Mouse (Mus musculus): ENCODE measurements at regions not wholly inside any gene's neighbourhood (a gene's known extent, or its start where the extent isn't known, plus 50 kb on each side); places are given as distances from the start of the nearest gene placed in this dataset.

- Histone ChIP-seq H3K36me3 (ENCODE audit: control insufficient read depth, insufficient read depth, low read length, poor library complexity, severe bottlenecking) (no peaks in the 10 kb centered on the region), H3K27me3 (ENCODE audit: control insufficient read depth, insufficient read depth, low read length, poor library complexity, severe bottlenecking) (no peaks in the 10 kb centered on the region)
- DNase-seq (ENCODE audit: low read depth, low spot score), result no peak
These were observed 190.2 kb upstream of the Hnrnpa3 start for GRCm38 (mm10) chr2:75468851-75469250.

- no peaks in the 10 kb centered on the region for H3K36me3 ChIP-seq (ENCODE audit: control insufficient read depth, insufficient read depth, low read length, poor library complexity, severe bottlenecking)
- peak; percentile 62 for DNase-seq (ENCODE audit: low read depth, low spot score)
- H3K27me3 ChIP-seq (ENCODE audit: control insufficient read depth, insufficient read depth, low read length, poor library complexity, severe bottlenecking), result no peaks in the 10 kb centered on the region
These were observed 188.9 kb upstream of the Hnrnpa3 start for GRCm38 (mm10) chr2:75469958-75470687.

- DNase-seq (ENCODE audit: low read depth, low spot score), result no peak
- Histone ChIP-seq H3K36me3 (ENCODE audit: control insufficient read depth, insufficient read depth, low read length, poor library complexity, severe bottlenecking) (no peaks in the 10 kb centered on the region), H3K27me3 (ENCODE audit: control insufficient read depth, insufficient read depth, low read length, poor library complexity, severe bottlenecking) (no peaks in the 10 kb centered on the region)
These were observed 188.4 kb upstream of the Hnrnpa3 start for GRCm38 (mm10) chr2:75470688-75471054.

- DNase-seq (ENCODE audit: low read depth, low spot score), result no peak
- Histone ChIP-seq H3K27me3 (ENCODE audit: control insufficient read depth, insufficient read depth, low read length, poor library complexity, severe bottlenecking) (no peaks in the 10 kb centered on the region), H3K36me3 (ENCODE audit: control insufficient read depth, insufficient read depth, low read length, poor library complexity, severe bottlenecking) (no peaks in the 10 kb centered on the region)
These were observed 186.6 kb upstream of the Hnrnpa3 start for GRCm38 (mm10) chr2:75472489-75472888.

GRCm38 (mm10) chr2:75474509-75474908 lies 184.6 kb upstream of the Hnrnpa3 start:
- no peak for DNase-seq (ENCODE audit: low read depth, low spot score)
- Histone ChIP-seq H3K36me3 (ENCODE audit: control insufficient read depth, insufficient read depth, low read length, poor library complexity, severe bottlenecking) (no peaks in the 10 kb centered on the region), H3K27me3 (ENCODE audit: control insufficient read depth, insufficient read depth, low read length, poor library complexity, severe bottlenecking) (no peaks in the 10 kb centered on the region)

GRCm38 (mm10) chr2:75476350-75476749 lies 182.7 kb upstream of the Hnrnpa3 start:
- H3K27me3 ChIP-seq (ENCODE audit: control insufficient read depth, insufficient read depth, low read length, poor library complexity, severe bottlenecking), result no peaks in the 10 kb centered on the region
- no peak for DNase-seq (ENCODE audit: low read depth, low spot score)
- H3K36me3 ChIP-seq (ENCODE audit: control insufficient read depth, insufficient read depth, low read length, poor library complexity, severe bottlenecking), result no peaks in the 10 kb centered on the region

- H3K27me3 ChIP-seq (ENCODE audit: control insufficient read depth, insufficient read depth, low read length, poor library complexity, severe bottlenecking), result no peaks in the 10 kb centered on the region
- no peak for DNase-seq (ENCODE audit: low read depth, low spot score)
- H3K36me3 ChIP-seq (ENCODE audit: control insufficient read depth, insufficient read depth, low read length, poor library complexity, severe bottlenecking), result no peaks in the 10 kb centered on the region
These were observed 182.0 kb upstream of the Hnrnpa3 start for GRCm38 (mm10) chr2:75477076-75477475.

- H3K36me3 ChIP-seq (ENCODE audit: control insufficient read depth, insufficient read depth, low read length, poor library complexity, severe bottlenecking), result no peaks in the 10 kb centered on the region
- no peaks in the 10 kb centered on the region for H3K27me3 ChIP-seq (ENCODE audit: control insufficient read depth, insufficient read depth, low read length, poor library complexity, severe bottlenecking)
- no peak for DNase-seq (ENCODE audit: low read depth, low spot score)
These were observed 179.5 kb upstream of the Hnrnpa3 start for GRCm38 (mm10) chr2:75479546-75479945.

GRCm38 (mm10) chr2:75481863-75482262 lies 177.2 kb upstream of the Hnrnpa3 start:
- no peak for DNase-seq (ENCODE audit: low read depth, low spot score)
- H3K36me3 ChIP-seq (ENCODE audit: control insufficient read depth, insufficient read depth, low read length, poor library complexity, severe bottlenecking), result no peaks in the 10 kb centered on the region
- no peaks in the 10 kb centered on the region for H3K27me3 ChIP-seq (ENCODE audit: control insufficient read depth, insufficient read depth, low read length, poor library complexity, severe bottlenecking)

- no peaks in the 10 kb centered on the region for H3K36me3 ChIP-seq (ENCODE audit: control insufficient read depth, insufficient read depth, low read length, poor library complexity, severe bottlenecking)
- H3K27me3 ChIP-seq (ENCODE audit: control insufficient read depth, insufficient read depth, low read length, poor library complexity, severe bottlenecking), result no peaks in the 10 kb centered on the region
- DNase-seq (ENCODE audit: low read depth, low spot score), result no peak
These were observed 176.6 kb upstream of the Hnrnpa3 start for GRCm38 (mm10) chr2:75482484-75482883.

GRCm38 (mm10) chr2:75484951-75485350 lies 174.1 kb upstream of the Hnrnpa3 start:
- Histone ChIP-seq H3K36me3 (ENCODE audit: control insufficient read depth, insufficient read depth, low read length, poor library complexity, severe bottlenecking) (no peaks in the 10 kb centered on the region), H3K27me3 (ENCODE audit: control insufficient read depth, insufficient read depth, low read length, poor library complexity, severe bottlenecking) (no peaks in the 10 kb centered on the region)
- DNase-seq (ENCODE audit: low read depth, low spot score), result no peak

GRCm38 (mm10) chr2:75491150-75491549 lies 167.9 kb upstream of the Hnrnpa3 start:
- DNase-seq (ENCODE audit: low read depth, low spot score), result no peak
- H3K27me3 ChIP-seq (ENCODE audit: control insufficient read depth, insufficient read depth, low read length, poor library complexity, severe bottlenecking), result no peaks in the 10 kb centered on the region
- no peaks in the 10 kb centered on the region for H3K36me3 ChIP-seq (ENCODE audit: control insufficient read depth, insufficient read depth, low read length, poor library complexity, severe bottlenecking)

- Histone ChIP-seq H3K36me3 (ENCODE audit: control insufficient read depth, insufficient read depth, low read length, poor library complexity, severe bottlenecking) (no peaks in the 10 kb centered on the region), H3K27me3 (ENCODE audit: control insufficient read depth, insufficient read depth, low read length, poor library complexity, severe bottlenecking) (no peaks in the 10 kb centered on the region)
- DNase-seq (ENCODE audit: low read depth, low spot score), result no peak
These were observed 167.1 kb upstream of the Hnrnpa3 start for GRCm38 (mm10) chr2:75491789-75492500.

- Histone ChIP-seq H3K36me3 (ENCODE audit: control insufficient read depth, insufficient read depth, low read length, poor library complexity, severe bottlenecking) (no peaks in the 10 kb centered on the region), H3K27me3 (ENCODE audit: control insufficient read depth, insufficient read depth, low read length, poor library complexity, severe bottlenecking) (no peaks in the 10 kb centered on the region)
- no peak for DNase-seq (ENCODE audit: low read depth, low spot score)
These were observed 166.6 kb upstream of the Hnrnpa3 start for GRCm38 (mm10) chr2:75492501-75492898.

GRCm38 (mm10) chr2:75496606-75497240 lies 162.3 kb upstream of the Hnrnpa3 start:
- DNase-seq (ENCODE audit: low read depth, low spot score), result no peak
- Histone ChIP-seq H3K36me3 (ENCODE audit: control insufficient read depth, insufficient read depth, low read length, poor library complexity, severe bottlenecking) (no peaks in the 10 kb centered on the region), H3K27me3 (ENCODE audit: control insufficient read depth, insufficient read depth, low read length, poor library complexity, severe bottlenecking) (no peaks in the 10 kb centered on the region)

Data from splenic B cell, adult 2 months (primary cell).